Mouse (Mus musculus): ENCODE results near the gene Ntng1.

DNA sequence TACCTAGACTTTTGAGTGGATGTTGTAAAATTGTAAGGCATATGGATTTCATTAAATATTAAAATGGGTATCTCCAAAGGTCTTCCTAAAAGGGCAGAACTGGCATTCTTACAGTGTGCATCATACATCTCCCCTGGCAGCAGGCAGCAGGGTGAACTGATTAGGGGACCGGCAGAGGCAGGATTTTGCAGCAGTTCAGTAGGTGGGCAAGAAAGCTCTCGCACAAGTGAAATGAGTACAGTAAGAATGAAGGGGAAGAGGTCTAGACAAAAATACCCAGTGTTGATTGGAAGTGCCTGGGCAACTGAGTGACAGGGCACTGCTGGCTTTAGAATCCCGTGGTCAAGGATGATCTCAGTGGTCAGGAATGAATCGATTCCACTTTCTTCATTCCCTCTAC, 378.7 kb downstream of the Ntng1 start:
- no peak for TF ChIP-seq EP300 (IDR thresholded peaks at IDR 0.05; ENCODE audit: insufficient read depth, low read depth, low read length)
- TF ChIP-seq CTCF (IDR thresholded peaks at IDR 0.05): no peak
- no peak for TF ChIP-seq POLR2A (IDR thresholded peaks at IDR 0.05; ENCODE audit: insufficient read depth, low read depth, low read length)

Measured in heart, adult 2 months (tissue).